Mouse (Mus musculus) lung, adult 2 months (tissue): Measurements from ENCODE around the gene Xirp2.

Experiments used
- CTCF ChIP-seq: fragments of 200-500 bp; IDR thresholded peaks from 2 replicates; pipeline ENCODE4 v1.5.1; 2011; ENCODE audit warnings: mild to moderate bottlenecking, low read length, control low read depth; ENCODE audit not compliant: insufficient read depth
- POLR2A ChIP-seq: fragments of 200-500 bp; IDR thresholded peaks from 2 replicates; pipeline ENCODE4 v1.6.1; 2011; ENCODE audit warnings: low read depth, mild to moderate bottlenecking, control low read depth, low read length, borderline replicate concordance; ENCODE audit errors: extremely low read depth

- TF ChIP-seq CTCF, result no peak
- no peak for TF ChIP-seq POLR2A
Observed at GRCm38 (mm10) chr2:67565480-67566331, 119.9 kb downstream of the Xirp2 start, which contains the start of gene B3galt1.
